Mouse (Mus musculus) effector memory CD4-positive, alpha-beta T cell, adult 7 months (primary cell): ENCODE data around the gene Lancl1. TPM values are rescaled to one million over a fixed set of nuclear protein-coding genes. Genes with fewer than 3 reads are reported as not detected.

Source experiments
- polyA plus RNA-seq: library from polyadenylated mRNA; unstranded; fragments of 100-300 nt; shearing (Covaris generic); gene quantifications from one replicate; pipeline ENCODE4 v1.2.1, GENCODE M21; 2017

Gene Lancl1
- polyA plus RNA-seq: 68.2 TPM

DNA sequence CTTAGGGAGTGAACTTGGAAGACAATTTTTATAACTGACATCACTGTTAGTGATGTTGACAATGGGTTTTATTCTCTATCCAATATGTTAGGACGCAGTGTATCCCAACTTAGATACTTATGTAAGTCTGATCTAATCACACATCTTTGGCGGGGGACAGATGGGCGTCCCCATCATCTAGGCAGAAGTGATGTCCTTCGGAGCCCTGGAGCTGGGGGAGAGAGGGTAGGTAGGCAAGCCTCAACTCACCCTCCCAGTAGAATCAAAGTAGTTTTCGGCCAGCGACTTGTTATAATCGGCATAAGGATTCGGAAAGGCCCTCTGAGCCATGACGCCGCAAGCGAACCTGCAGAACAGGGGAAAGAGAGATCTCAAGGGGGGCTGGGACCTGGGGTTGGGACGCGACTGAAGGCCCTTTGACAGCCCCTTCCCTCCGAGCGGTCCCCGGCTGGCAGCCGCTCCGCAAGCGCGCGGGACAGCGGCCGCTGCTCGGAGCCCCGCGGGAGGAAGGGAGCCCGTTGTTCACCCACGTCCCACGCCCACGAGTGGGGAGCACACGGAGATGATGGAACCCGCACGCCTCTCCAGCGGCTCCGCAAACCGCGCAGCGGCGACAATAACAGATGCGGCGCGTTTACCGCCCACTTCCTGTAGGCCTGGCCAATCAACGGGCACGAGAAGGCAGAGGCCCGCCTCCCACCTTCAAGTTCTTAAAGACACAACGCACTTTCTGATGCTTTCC is at the start of gene Lancl1:
Gene Lancl1 (minus strand): TSS at position 627 of the 742 bp plus-strand sequence.

Other genes with a start within 250 kb of the Lancl1 start
- 32.8 TPM for gene Kansl1l, start 221.3 kb downstream of the Lancl1 start, polyA plus RNA-seq
- gene Acadl, start 175.6 kb downstream of the Lancl1 start, polyA plus RNA-seq: 81.3 TPM
- not detected for gene Myl1, start 93.5 kb downstream of the Lancl1 start, polyA plus RNA-seq
- not detected for gene Cps1, start 84.2 kb upstream of the Lancl1 start, polyA plus RNA-seq